Mouse (Mus musculus): ENCODE results near the gene Lap3.

GRCm38 (mm10) chr5:45520809-45521110 lies 27.6 kb downstream of the Lap3 start:
- no peak for TF ChIP-seq POLR2A (IDR thresholded peaks at IDR 0.05; ENCODE audit: insufficient read depth, low read depth, low read length)
- TF ChIP-seq CTCF (IDR thresholded peaks at IDR 0.05): no peak
- TF ChIP-seq EP300 (IDR thresholded peaks at IDR 0.05; ENCODE audit: insufficient read depth, low read depth, low read length): no peak
